Mouse (Mus musculus) CD8-positive naive resting alpha-beta T cell, adult 2 months (primary cell): ENCODE measurements around the gene Vdac2.
A peak's percentile ranks its signal among the peaks of the same experiment; 100 is the strongest.

Source experiments
- DNase-seq, 2 experiments: peaks; one replicate each; pipeline ENCODE4 v3.0.0; 2022; ENCODE audit warnings: low read depth in 2 of 2, low spot score in 2 of 2

Vdac2 gene

DNA sequence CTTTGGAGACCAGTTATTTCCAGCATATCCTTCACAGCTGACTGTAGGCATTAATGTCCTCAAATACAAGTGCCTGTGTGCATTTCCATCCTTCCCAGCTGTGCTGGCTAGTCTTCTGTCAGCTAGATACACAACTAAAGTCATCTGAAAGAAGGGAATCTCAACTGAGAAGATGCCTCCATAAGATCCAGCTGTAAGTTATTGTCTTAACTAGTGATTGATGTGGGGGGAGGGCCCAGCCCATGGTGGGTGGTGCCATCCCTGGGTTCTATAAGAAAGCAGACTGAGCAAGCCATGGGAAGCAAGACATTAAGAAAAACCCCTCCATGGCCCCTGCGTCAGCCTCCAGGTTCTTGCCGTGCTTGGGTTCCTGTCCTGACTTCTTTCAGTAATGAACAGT is at the start of gene Vdac2:
TSS of gene Vdac2 (plus strand) at position 301 of the 400 bp plus-strand sequence.
- DNase-seq, result no peak

DNA sequence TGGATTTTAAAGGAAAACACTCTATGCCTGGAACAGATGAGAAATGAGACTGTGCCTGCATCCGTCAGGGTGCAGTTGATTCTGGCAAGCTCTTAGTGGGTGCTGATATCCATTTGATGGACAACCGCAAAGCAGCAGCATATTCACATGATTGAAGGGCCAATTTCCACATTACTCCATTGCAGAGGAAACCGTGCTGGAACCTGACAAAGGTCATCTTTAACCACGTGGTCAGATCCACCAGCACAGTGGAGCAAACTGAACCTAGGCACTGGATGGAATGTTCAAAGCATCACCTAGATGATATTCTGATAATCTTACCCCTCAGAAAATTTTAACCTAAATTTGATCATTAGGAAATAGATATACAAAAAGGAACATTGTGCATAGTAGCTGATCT is 48.8 kb upstream of the Vdac2 start:
- DNase-seq, result no peak

DNA sequence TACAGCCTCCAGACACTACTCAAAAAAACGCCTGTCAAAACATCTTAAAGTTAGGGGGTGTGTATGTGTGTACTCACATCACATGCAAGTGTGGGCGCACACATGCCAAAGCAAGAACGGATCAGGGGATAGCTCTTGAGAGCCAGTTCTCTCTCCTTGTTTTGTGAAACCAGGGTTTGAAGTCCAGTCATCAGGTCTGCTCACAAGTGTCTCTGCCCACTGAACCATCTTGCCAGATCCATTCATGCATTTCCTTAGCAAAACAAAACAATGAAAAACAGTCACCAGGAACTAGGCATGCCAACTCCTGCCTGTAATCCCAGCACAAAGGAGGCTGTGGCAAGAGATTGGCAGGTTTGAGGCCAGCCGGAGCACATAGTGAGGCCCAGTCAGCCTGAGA is 38.5 kb upstream of the Vdac2 start:
- DNase-seq, result no peak

DNA sequence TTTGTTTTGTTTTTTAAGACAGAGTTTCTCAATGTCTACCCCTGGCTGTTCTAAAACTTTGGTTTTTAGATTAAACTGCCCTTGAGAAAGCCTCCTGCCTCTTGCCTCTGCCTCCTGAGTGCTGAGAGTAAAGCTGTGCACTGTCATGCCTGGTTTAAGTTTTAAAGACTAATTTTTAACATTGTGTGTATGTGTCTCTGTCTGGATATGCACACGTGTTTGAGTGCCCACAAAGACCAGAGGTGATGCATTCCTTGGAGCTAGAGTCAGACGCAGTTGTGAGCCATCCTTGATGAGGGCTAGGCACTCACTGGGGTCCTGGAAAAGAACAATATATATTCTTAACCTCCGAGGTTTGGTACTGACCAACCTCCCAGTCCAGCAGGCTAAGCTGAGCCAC is 37.7 kb upstream of the Vdac2 start:
- DNase-seq, result no peak

DNA sequence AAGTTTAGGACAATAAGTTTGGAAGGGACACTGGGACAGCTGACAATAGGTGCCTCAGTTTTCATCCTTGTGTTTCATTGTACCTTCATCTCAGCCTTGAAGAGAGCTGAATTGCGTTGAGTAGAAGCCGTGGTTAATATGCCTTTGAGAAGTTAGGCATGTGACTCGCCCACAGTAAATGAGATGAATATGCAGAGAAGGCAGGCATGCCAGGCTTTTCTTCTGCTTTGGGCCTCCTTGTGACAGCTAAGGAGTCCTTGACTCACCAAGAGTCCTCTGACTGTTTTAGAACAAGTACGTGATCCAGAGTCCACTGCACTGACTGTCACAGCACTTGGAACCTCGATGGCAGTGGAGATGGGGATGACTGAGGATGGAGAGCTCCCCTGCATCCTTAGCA is 36.9 kb upstream of the Vdac2 start:
- DNase-seq, result no peak

DNA sequence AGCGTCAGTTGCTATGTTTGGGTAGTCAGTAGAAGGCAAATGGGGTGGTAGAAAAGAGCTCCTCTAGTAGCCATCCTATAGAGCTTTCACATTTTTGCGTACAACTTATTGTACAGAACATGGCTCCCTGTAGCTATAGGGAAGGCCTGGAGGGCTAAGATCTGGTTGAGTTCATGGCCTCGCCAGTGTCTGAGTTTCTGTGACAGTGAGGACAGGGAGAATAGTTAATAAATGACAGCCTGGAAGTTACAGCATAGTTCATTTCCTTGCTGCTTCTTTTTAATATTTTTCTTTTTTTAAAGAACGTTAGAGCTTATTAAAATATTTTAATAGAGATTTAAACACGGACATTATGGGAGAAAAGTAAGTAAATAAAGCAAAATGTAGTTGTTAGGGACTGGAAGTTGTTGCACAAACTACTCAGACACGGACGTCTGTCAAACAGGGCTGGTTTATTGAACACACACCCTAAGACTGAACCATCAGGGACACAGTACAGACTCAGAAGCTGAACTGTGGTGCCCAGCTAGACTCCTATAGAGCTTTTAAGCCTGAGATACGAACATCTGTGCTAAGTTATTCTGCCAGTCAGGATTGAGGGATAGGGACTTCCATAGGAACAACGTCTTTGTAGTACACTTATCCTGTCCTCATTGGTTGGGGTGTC is 34.3 kb upstream of the Vdac2 start:
- DNase-seq, result no peak

DNA sequence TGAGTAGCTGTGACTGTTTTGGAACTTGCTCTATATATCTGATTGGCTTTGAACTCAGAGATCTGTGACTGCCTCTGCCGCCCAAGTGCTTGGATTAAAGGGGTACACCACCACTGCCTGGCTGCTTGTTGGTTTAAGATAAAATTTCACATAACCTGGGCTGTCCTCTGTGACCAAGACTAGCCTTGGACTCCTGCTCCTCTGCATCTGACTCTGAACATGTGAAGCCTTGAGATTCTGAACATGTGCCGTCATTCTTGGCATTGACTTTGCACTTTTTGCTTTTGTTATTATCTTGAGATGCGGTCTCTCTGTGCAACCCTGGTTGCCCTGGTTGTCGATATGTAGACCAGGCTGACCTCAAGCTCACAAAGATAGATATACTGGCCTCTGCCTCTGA is 33.3 kb upstream of the Vdac2 start:
- no peak for DNase-seq

DNA sequence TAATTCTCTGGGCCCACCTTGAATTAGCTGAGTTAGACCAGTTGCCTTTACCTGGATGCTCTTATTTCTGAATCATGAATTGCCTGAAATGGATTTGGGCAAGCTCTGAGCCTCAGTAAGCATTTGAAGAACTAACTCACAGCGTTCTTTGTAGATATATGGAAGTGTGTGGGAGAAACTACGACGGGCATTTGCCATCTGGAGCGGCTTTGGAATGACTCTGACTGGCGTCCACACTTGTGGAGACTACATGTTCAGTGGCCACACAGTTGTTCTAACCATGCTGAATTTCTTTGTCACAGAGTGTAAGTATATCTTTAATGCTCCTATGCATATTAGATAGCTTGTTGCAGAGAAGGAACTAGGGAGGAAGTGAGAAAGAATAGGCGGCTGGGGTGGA is 32.8 kb upstream of the Vdac2 start:
- no peak for DNase-seq

DNA sequence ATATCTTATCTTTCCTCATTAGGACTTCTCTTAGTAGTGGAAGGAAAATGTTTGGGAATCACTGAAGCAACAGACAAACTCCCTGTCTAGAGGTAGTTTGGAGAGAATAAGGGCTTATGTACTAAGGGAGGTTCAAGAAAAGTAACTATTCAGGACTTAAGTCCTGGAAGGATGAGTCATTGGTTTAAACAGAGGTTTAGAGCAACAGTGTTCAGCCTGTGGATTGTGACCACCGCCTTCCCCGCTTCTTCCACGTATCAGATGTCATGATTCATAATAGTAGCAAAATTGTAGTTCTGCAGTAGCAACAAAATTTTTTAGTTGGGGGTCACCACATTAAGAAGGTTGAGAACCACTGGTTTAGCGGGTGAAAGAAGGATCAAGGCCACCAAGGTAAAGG is 24.4 kb upstream of the Vdac2 start:
- no peak for DNase-seq

DNA sequence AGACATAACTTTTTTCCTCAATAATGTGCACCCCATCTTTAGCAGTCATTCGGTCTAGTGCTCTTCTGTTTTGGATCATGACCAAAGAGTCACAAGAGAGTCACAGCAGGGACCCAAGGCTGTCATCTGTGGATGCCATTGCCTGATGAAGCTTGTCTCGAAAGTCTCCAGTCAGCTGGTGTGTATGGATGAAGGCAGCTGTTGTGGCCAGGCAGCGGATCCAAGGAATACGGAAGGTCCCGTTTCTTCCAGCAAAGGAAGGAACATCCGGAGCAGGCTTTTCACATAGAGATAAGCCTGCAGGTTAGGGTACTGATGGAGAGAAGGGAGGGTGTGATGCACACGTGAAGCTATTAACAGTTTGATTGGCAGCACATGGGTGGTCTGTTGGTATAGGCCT is 23.4 kb upstream of the Vdac2 start:
- no peak for DNase-seq

DNA sequence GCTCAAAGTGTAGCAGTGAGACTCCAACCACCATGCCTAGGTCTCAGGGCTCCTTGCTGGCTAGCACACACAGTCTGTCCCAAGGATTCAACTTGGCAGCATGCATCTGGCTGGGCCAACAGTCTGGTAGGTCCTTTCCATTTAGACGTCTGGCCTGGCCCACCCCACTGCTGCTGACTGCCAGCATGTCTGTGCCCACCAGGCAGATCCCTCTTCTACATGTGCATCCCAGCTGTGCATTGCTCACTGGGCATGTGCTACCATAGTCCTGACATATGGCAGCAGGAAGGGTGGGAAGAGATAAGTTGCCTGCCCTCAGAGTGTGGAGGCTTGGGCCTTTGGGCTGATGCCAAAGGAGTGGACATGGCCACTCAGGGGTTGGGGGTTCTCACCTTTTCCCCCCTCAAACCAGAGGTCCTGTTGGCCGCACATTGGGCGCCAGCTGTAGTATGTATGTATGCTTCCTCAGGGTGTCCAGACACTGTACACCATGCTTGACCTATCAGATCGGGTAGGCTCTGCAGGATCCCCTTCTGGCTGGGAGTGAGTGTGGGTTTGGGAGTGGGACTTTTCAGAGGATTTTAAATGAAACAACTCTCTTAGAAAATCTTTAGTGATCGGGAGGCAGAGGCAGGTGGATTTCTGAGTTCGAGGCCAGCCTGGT is 22.4 kb upstream of the Vdac2 start:
- no peak for DNase-seq

DNA sequence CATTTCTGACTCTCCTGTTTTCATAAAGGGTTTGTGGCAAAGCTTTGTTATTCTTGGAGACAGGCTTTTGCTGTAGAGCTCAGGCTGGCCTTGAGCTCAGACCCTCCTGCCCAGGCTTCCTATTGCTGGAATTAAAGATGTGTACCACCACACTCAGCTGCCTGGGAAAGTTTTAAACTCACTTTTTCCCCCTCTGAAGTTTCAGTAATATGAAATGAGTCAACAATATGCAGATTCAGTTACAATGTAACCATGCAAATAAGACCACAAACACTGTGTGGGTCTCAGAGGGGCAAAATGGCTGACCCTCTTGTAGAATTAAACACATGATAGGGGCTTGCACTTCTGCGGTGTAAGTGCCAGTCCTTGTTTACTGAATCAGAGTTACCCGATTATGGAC is 18.8 kb upstream of the Vdac2 start:
- no peak for DNase-seq

DNA sequence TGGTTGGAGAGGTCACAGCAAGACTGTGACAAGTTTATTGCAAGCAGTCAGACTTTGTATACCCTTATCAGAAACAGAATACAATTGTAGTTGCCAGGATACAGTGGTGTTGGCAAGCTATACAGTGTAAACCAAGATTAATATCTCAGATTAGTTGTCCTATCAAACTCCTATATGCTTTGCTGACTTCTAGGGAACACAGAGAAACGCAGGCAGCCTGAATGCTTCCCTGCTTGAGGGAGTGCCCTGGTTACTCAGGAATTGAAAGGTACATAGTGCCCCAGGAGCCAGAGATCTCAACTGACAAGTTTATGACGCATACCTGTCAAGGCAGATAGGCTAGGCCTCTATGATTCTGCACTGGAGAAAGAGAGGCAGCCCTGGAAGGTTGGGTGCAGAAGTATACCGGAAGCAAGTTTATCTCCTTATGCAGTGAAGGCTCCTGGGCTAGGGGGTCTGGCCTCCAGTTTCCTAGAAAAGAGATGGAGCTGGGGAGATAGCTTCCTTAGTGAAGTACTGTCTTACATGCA is 18.3 kb upstream of the Vdac2 start:
- DNase-seq, result no peak

DNA sequence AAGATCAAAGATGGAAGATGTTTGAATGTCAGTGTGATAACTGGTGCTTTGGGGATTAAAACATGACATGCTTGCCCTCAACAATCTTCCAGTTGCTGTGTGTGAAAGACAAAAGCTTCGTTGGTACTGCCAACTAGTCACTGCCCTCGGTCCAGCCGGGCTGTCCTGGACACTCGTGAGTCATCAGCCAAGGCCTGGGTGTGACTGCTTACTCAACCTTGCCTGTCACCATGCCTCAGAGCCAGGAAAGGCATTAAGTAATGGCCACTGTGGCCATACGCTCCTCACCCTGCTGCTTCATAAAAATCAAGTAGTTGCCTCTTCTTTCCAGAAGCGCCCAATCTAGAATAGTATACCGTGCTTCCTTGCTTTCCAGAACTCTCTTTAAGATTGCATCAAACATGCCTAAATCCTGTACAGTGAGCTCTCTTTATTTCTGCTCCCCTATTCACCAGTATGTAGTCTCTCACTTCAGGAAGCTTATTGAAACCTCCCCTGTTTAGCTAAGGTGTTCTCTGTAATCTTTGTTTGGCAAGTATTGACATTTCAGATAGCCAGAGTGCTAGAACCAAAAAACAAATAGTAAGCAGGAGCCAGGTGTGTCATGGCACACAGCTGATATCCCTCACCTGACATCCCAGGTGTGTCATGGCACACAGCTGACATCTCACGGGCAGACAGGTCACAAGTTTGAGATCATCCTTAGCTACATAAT is 16.7 kb upstream of the Vdac2 start:
- no peak for DNase-seq

DNA sequence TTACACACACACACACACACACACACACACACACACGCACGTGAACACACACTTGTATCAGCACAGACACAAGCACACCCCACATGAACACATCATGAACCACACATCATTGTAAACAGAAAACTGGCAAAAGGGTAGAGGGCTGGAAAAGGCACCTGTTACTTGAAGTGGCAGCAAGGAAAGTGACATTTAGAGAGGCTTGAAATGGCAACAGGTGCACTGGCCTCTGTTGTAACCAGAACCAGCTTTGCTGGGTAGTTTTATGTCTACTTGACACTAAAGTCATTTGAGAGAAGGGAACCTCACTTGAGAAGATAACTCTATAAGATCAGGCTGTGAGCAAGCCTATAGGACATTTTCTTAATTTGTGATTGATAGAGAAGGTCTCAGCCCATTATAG is 15.6 kb upstream of the Vdac2 start:
- no peak for DNase-seq

DNA sequence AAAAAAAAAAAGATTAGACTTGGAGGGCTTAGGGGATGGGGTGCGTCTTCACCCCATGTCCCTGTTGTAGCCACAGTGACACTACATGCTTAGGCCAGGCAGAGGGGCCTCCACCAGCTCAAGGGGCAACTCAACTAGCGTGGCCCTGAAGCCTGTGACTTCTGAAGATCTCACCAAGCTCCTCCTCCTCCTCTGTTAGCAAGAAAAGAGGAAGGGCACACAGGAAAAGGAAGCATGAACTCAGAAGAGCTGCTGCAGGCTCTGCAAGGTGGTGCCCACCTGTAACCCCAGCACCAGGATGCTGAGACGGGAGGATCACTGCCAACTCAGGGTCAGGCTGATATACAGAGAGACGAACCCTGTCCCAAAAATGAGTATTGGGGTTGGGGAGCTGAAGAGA is 13.7 kb upstream of the Vdac2 start:
- no peak for DNase-seq

DNA sequence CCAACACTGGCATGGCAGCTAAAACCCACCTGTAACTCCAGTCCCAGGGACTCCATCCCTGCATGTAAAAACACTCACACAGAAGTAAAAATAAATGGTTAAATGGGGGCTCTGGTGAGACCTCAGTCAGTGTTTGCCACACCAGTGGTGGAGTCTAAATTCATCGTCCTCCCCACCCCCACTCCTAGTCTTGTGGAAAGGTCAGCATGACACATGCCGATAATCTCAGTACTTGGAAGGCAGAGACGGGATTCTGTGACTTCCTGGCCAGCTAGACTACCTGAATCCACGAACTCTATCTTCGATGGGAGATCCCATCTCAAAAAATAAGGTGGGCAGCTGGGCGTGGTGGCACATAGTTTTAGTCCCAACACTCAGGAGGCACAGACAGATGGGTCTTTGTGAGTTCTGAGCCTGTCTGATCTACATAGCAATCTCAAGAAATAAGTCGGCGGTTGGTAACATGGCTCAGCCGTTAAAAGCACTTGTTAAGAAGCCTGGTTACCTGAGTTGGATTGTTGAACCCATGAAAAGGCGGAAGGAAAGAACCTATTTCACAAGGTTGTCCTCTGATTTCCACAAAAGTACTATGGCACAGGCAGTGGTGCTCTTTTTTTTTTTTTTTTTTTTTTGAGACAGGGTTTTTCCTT is 13.2 kb upstream of the Vdac2 start:
- DNase-seq, result no peak

DNA sequence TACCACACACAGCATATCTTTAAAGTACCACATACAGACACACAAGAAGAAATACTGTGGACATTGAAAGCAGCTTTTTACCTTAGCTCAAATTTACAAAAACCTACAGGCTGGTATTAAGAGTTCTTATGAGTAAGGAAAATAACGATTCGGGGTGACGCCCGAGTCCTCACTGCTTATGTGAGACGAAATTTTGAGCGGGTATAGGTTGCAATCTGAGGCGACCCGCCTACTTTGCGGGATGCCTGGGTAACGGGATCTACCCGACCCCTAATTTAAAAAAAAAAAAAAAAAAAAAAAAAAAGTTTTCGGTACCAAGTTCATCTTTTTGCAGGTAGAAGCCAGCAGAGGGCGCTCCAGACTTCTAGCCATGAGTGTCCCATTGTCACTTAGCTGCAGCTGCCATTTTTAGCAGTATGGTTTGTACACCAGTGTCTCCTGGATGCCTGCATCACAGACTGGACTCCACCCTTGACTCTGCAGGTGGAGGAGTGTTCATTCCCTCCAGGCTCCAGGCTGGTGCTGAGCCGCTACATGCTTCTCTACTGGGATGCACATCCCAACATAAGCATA is 12.4 kb upstream of the Vdac2 start:
- DNase-seq, result peak; percentile 68 to 73

DNA sequence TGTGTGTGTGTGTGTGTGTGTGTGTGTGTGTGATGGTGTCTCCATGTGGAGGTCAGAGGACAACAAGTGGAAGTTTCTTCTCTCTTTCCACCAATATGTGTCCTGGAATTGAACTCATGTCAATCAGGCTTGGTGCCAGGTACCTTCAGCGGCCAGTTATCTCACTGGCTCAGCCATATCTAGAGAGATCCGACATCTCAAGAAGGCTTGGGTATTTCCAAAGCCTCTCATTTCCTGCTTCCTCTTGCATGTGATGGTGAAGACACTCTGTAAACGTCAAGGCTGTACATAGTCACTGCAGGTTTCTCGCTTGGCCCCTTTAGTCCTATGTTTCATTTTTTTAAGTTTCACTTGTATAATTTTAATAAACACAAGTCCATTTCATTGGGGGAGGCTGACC is 11.8 kb upstream of the Vdac2 start:
- DNase-seq, result no peak

DNA sequence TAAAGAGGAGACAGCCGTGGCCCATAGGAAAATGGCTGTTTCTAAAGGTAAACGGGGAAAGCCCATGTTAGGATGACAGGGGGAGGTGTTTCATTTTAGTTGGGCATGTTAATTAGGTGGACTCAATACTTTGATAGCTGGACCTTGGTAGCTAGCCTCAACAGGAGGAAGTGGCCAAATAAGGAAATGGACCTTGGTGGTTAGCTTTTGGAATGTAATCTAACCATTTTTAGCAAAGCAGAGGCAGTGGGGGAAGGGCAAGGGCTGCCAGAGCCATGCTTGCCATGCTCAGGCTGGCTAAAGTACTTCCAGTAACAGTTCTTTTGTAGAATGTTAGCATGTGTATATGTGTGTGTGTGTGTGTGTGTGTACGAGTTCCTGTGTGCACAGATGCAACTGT is 11.2 kb upstream of the Vdac2 start:
- DNase-seq, result no peak

DNA sequence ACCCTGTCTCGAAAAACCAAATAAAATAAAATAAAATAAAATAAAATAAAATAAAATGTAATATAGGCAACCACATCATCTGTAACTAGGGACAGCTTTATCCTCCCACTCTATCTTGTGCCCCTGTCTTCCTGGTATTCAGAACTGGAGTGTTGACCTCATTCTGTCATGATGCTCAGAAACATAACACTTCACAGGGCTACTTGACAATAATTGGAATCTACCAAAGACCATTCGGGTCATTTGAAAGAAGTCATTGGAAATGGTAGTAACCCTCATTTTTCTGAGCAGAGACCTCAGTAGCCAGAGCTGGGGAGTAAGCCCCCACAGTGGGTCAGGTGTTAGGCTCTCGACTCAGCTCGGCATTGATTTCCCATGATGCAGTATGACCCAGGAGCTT is 10.4 kb upstream of the Vdac2 start:
- DNase-seq, result no peak

DNA sequence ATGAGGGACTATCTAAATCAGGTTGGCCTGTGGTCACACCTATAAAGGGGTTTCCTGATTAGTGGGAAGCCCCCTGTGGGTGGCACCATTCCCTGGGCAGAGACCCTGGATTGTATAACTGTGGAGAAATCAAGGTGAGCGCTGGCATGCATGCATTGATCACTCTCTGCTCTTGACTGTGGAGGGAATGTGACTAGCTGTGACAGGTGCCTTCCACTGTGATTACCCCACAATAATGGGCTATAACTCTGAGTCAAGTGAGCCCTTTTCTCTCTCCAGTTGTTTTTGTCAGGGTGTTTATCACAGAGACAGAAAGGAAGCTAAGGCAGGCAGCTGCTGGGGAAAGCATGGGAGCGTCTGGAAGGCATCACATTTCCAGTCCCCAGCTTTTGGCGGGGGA is 8.8 kb upstream of the Vdac2 start:
- no peak for DNase-seq
